Mouse (Mus musculus): ENCODE measurements around the gene Fcrl1. TPM values are rescaled to one million over a fixed set of nuclear protein-coding genes. Genes with fewer than 3 reads are reported as not detected.

Fcrl1 gene
- total RNA-seq, 2 experiments from 2014 or later = not detected

DNA sequence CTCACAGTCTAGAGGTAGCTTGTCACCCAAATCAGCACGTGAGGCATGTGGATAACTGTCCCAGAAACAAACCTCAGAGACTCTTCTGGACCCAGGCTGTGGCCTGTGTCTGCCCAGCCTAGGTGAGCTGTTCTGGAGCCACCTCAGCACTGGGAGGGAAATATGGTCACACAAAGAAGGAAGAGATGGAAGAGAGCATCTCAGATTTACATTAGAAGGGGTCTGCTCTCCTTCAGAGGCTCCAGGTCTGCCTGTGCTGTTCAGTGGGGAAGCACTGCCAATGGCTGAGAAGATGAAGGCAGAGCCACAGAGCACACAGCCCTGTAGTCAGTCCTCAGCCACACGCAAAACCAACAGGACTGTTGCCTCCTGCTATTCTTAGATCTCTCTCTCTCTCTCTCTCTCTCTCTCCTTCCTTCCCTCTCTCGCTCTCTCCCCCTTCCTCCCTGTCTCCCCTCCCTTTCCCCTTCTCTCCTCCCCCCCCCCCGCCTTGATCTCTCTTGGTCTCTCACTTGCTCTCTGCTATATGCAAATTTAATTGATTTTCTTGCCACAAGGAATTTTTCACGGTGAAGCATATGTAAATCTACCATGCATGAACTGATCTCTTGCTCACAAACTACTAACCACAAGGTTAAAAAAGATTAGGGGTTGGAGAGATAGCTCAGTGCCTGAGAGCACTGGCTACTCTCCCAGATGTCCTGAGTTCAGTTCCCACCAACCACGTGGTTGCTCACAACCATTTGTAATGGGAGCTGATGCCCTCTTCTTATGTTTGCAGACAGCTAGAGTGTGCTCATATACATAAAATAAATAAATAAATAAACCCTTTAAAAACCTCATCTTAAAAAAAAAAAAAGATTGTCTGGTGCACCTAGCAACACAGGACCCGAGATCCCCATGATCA lies 5.9 kb downstream of the Fcrl1 start:
- Histone ChIP-seq H3K4me3 (no peak overlapping the region), H3K27ac (no peak overlapping the region)
- TF ChIP-seq CTCF (IDR thresholded peaks at IDR 0.05) = no peak
- DNase-seq = no peak
- intact Hi-C loops (cut with DNase I) = no loop called here

GRCm38 (mm10) chr3:87383308-87383707 lies 7.1 kb downstream of the Fcrl1 start:
- TF ChIP-seq CTCF (IDR thresholded peaks at IDR 0.05) = no peak
- intact Hi-C loops (cut with DNase I) = no loop called here
- Histone ChIP-seq H3K27ac (no peak overlapping the region), H3K4me3 (no peak overlapping the region)
- DNase-seq = no peak

DNA sequence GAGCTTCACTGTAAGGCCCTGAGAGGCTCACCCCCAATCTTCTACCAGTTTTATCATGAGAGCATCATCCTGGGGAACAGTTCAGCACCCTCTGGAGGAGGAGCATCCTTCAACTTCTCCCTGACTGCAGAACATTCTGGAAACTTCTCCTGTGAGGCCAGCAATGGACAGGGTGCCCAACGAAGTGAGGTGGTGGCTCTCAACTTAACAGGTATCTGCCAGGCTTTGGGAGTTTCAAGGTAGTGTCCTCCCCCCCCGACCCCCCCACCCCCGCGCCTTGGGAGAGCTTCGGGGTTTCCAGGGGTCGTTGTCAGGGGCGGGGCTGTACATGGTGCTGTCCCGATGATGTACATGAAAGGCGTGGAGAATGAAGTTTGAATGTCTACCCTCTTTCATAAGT lies 8.9 kb downstream of the Fcrl1 start:
- DNase-seq = no peak
- intact Hi-C loops (cut with DNase I) = no loop called here
- no peak overlapping the region for H3K4me3 ChIP-seq
- no peak for TF ChIP-seq CTCF (IDR thresholded peaks at IDR 0.05)
- H3K27ac ChIP-seq = no peak overlapping the region

DNA sequence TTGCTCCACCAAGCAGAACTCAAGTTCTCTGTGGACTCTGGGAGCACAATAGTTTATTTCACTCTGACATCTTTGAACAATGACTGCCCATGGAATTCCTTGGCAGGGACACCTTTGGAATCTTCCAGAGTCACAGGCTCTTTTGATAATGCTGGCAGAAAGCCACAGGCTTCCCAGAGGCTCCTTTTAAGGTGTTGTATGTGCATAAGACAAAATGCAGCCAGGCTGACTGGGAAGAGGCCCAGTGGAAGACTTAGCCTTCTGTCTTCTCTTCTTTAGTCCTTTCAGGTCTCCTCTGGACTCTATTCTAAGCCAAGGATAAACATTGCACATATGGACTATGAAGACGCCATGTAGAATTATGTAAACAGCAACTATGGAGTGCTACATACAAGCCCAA lies 14.7 kb downstream of the Fcrl1 start:
- no peak for DNase-seq
- intact Hi-C loops (cut with DNase I) = no loop called here
- H3K27ac ChIP-seq = no peak overlapping the region
- H3K4me3 ChIP-seq = no peak overlapping the region
- no peak for TF ChIP-seq CTCF (IDR thresholded peaks at IDR 0.05)

DNA sequence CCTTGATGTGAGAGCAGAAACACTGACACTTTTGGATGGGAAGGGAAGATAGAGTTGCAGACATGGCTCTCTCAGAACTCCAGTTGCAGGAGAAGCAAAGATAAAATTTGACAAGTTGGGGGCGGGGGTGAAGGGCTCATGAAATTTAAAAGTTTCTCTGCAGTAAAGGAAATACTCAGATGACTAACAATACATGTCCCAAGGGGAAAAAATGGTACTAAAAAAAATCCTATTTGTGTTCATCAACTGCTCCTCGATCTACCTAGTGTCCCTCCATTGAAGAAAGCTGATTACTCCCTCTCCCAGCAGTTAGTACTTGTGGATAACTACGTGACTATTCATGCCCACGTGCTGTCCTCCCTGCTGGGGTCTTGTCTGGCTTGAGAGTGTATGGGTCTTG lies 22.6 kb downstream of the Fcrl1 start:
- Histone ChIP-seq H3K27ac (no peak overlapping the region), H3K4me3 (no peak overlapping the region)
- TF ChIP-seq CTCF (IDR thresholded peaks at IDR 0.05) = no peak
- no peak for DNase-seq
- intact Hi-C loops (cut with DNase I) = no loop called here

DNA sequence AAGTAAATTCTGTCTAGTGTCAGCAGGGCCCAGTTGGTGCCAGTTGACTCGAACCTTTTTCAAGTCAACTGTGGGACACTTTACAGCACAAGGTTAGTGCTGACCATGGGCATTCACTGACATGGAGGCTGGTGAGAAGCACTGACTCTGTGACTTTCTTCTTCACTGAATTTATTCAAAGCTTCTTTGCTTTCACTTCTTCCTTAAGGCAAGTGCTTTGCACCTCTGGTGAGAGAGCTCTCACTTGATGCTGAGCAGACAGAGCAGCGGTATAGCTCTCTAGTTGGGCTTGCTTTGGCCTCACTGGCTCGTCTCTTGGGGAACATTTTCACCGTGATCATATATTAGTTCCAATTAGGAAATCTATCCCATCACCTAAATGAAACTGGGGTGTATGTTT lies 23.7 kb downstream of the Fcrl1 start:
- H3K27ac ChIP-seq = no peak overlapping the region
- DNase-seq = no peak
- no peak for TF ChIP-seq CTCF (IDR thresholded peaks at IDR 0.05)
- intact Hi-C loops (cut with DNase I) = no loop called here
- no peak overlapping the region for H3K4me3 ChIP-seq

DNA sequence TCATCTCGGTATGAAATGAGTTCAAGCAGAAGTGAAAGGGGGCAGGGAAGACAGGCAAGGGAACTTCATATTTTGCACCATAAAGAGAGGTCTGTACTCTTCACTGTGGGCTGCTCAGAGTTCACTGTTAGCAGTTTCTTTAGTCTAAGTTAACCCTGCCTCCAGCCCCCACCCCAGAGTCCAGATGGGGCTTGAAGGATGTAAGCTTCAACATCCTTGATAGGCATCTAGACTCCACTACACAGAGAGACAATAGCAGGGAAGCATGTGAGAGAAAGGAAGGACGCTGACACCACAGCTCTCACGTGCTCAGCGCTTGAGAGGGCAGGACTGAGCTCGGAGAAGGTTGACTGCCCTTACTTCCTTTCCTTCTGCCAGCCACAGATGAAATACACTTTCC lies 25.1 kb downstream of the Fcrl1 start:
- H3K4me3 ChIP-seq = no peak overlapping the region
- TF ChIP-seq CTCF (IDR thresholded peaks at IDR 0.05) = no peak

GRCm38 (mm10) chr3:87408171-87408570 lies 32.0 kb downstream of the Fcrl1 start:
- DNase-seq = no peak
- intact Hi-C loops (cut with DNase I) = no loop called here
- H3K27ac ChIP-seq = no peak overlapping the region
- peak; percentile 41 for TF ChIP-seq CTCF (IDR thresholded peaks at IDR 0.05)
- H3K4me3 ChIP-seq = no peak overlapping the region

More for the DNA sequence above, 25.1 kb downstream of the Fcrl1 start:
- no peak for DNase-seq
- intact Hi-C loops (cut with DNase I) = no loop called here
- no peak overlapping the region for H3K27ac ChIP-seq

GRCm38 (mm10) chr3:87409196-87409935 lies 33.2 kb downstream of the Fcrl1 start:
- intact Hi-C loops (cut with DNase I) = no loop called here

DNA sequence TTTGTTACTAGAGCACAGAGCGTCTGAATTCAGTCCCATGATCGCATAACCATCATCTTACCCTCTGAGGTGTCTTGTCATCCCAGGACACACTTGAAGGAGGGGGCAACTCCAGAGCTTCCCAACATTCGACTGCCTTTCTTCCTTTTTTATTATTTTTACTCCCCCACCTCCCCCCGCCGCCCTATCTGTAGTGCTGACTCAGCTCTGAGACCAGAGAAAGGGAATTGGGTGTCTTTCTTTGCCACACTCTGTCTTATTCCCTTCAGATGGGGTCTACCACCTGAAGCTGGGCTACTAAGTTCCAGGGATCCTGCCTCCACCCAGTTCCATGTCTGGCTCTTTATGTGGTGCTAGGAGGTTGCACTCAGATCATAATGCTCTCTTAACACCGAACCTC lies 34.4 kb downstream of the Fcrl1 start:
- TF ChIP-seq CTCF (IDR thresholded peaks at IDR 0.05) = no peak
- DNase-seq = no peak
- intact Hi-C loops (cut with DNase I) = loop anchor here (1.0 kb wide), 1 partner anchor 89 kb away; no protein-coding TSS in a partner anchor
- Histone ChIP-seq H3K27ac (no peak overlapping the region), H3K4me3 (no peak overlapping the region)

More at GRCm38 (mm10) chr3:87409196-87409935, 33.2 kb downstream of the Fcrl1 start:
- no peak overlapping the region for H3K27ac ChIP-seq
- H3K4me3 ChIP-seq = no peak overlapping the region
- TF ChIP-seq CTCF (IDR thresholded peaks at IDR 0.05) = no peak
- DNase-seq = no peak

GRCm38 (mm10) chr3:87411150-87411549 lies 35.0 kb downstream of the Fcrl1 start:
- peak; percentile 85 for TF ChIP-seq CTCF (IDR thresholded peaks at IDR 0.05)
- DNase-seq = peak; percentile 49
- Histone ChIP-seq H3K4me3 (no peak overlapping the region), H3K27ac (no peak overlapping the region)
- intact Hi-C loops (cut with DNase I) = loop anchor here (1.0 kb wide), 1 partner anchor 88 kb away; no protein-coding TSS in a partner anchor

- no peak overlapping the region for H3K27ac ChIP-seq
- no peak for DNase-seq
Measured at GRCm38 (mm10) chr3:87420645-87421044, 44.5 kb downstream of the Fcrl1 start.

GRCm38 (mm10) chr3:87422386-87422910 lies 46.3 kb downstream of the Fcrl1 start:
- no peak overlapping the region for H3K4me3 ChIP-seq
- TF ChIP-seq CTCF (IDR thresholded peaks at IDR 0.05) = no peak
- no peak overlapping the region for H3K27ac ChIP-seq
- intact Hi-C loops (cut with DNase I) = no loop called here
- no peak for DNase-seq

More at GRCm38 (mm10) chr3:87420645-87421044, 44.5 kb downstream of the Fcrl1 start:
- no peak for TF ChIP-seq CTCF (IDR thresholded peaks at IDR 0.05)
- intact Hi-C loops (cut with DNase I) = no loop called here
- no peak overlapping the region for H3K4me3 ChIP-seq
